Mouse (Mus musculus) forebrain, embryonic 13.5 days (tissue): ENCODE results near the gene Gsdma2. TPM values are rescaled to one million over a fixed set of nuclear protein-coding genes. Genes with fewer than 3 reads are reported as not detected.

Experiments used
- polyA plus RNA-seq: library from polyadenylated mRNA; unstranded; fragments of >200 nt; fragmentation: Nextera tagmentation; extraction: Ambion mirVana; gene quantifications from 2 replicates; pipeline ENCODE4 v1.2.1, GENCODE M21; 2015

Gsdma2 gene
- polyA plus RNA-seq, 1 experiment from 2014 or later = not detected

Other genes starting within 250 kb of the Gsdma2 start
- 6.7 and 9.2 TPM in 2 replicates for gene Pgap3, start 246.3 kb upstream of the Gsdma2 start, polyA plus RNA-seq
- 6.7 and 7.4 TPM in 2 replicates for gene Erbb2, start 234.3 kb upstream of the Gsdma2 start, polyA plus RNA-seq
- 208 and 237 TPM in 2 replicates for gene Mien1, start 207.8 kb upstream of the Gsdma2 start, polyA plus RNA-seq
- gene Grb7, start 200.4 kb upstream of the Gsdma2 start, polyA plus RNA-seq = 0.21 and 0.35 TPM in 2 replicates
- not detected in 2 replicates for gene Ikzf3, start 100.7 kb upstream of the Gsdma2 start, polyA plus RNA-seq
- gene Zpbp2, start 95.7 kb upstream of the Gsdma2 start, polyA plus RNA-seq = not detected in 2 replicates
- gene Ormdl3, start 59.4 kb upstream of the Gsdma2 start, polyA plus RNA-seq = 77.3 and 88.0 TPM in 2 replicates
- not detected in 2 replicates for gene Lrrc3c, start 48.5 kb upstream of the Gsdma2 start, polyA plus RNA-seq
- 1.2 and 1.3 TPM in 2 replicates for gene Gm12355, start 21.1 kb upstream of the Gsdma2 start, polyA plus RNA-seq
- not detected in 2 replicates for gene Gsdma3, start 20.4 kb upstream of the Gsdma2 start, polyA plus RNA-seq
- gene Gsdma, start 17.6 kb downstream of the Gsdma2 start, polyA plus RNA-seq = not detected in 2 replicates
- 187 and 198 TPM in 2 replicates for gene Psmd3, start 35.8 kb downstream of the Gsdma2 start, polyA plus RNA-seq
- gene Csf3, start 54.5 kb downstream of the Gsdma2 start, polyA plus RNA-seq = 0.12 TPM in 1 of 2 replicates, not detected in the other
- 79.0 and 86.0 TPM in 2 replicates for gene Med24, start 82.7 kb downstream of the Gsdma2 start, polyA plus RNA-seq
- 93.5 and 95.2 TPM in 2 replicates for gene Thra, start 93.9 kb downstream of the Gsdma2 start, polyA plus RNA-seq
- gene Nr1d1, start 128.6 kb downstream of the Gsdma2 start, polyA plus RNA-seq = 2.1 and 2.3 TPM in 2 replicates
- 31.3 and 32.9 TPM in 2 replicates for gene Msl1, start 148.8 kb downstream of the Gsdma2 start, polyA plus RNA-seq
- 46.4 and 51.1 TPM in 2 replicates for gene Casc3, start 158.1 kb downstream of the Gsdma2 start, polyA plus RNA-seq
- gene Rapgefl1, start 190.0 kb downstream of the Gsdma2 start, polyA plus RNA-seq = 2.4 and 3.0 TPM in 2 replicates
- 5.0 and 5.4 TPM in 2 replicates for gene Wipf2, start 216.9 kb downstream of the Gsdma2 start, polyA plus RNA-seq